Mouse (Mus musculus) kidney, embryonic 14.5 days (tissue): Measurements from ENCODE around the gene Bri3. TPM values are rescaled to one million over a fixed set of nuclear protein-coding genes. Genes with fewer than 3 reads are reported as not detected.
A peak's percentile ranks its signal among the peaks of the same experiment; 100 is the strongest.

ENCODE experiments used
- ATAC-seq: fragments of 200-750 bp; cut with Nextera tagmentation; 2 replicates; pipeline ENCODE4 v1.8.0; 2017; ENCODE audit warnings: moderate number of reproducible peaks, mild to moderate bottlenecking, moderate TSS enrichment, moderate library complexity; ENCODE audit not compliant: low FRiP score, low TSS enrichment
- H3K27ac ChIP-seq: fragments of 300-500 bp; sonication (generic); 2 replicates; pipeline ENCODE4 v1.5.1; 2014; ENCODE audit warnings: low read depth, mild to moderate bottlenecking, low read length, moderate library complexity, mixed read lengths
- H3K27me3 ChIP-seq: fragments of 300-500 bp; sonication (generic); 2 replicates; pipeline ENCODE4 v1.6.1; 2014; ENCODE audit warnings: mild to moderate bottlenecking, low read length; ENCODE audit not compliant: control insufficient read depth, insufficient read depth
- H3K36me3 ChIP-seq: fragments of 300-500 bp; sonication (generic); 2 replicates; pipeline ENCODE4 v1.6.1; 2014; ENCODE audit warnings: low read length, mixed read lengths; ENCODE audit not compliant: control insufficient read depth, insufficient read depth
- H3K4me1 ChIP-seq: fragments of 300-500 bp; sonication (generic); 2 replicates; pipeline ENCODE4 v1.6.1; 2014; ENCODE audit warnings: low read length, mixed read lengths; ENCODE audit not compliant: control insufficient read depth, insufficient read depth
- H3K4me2 ChIP-seq: fragments of 300-500 bp; sonication (generic); replicated peaks from 2 replicates; pipeline ENCODE4 v1.6.1; 2014; ENCODE audit warnings: low read depth, mild to moderate bottlenecking, low read length
- H3K4me3 ChIP-seq: fragments of 300-500 bp; sonication (generic); 2 replicates; pipeline ENCODE4 v1.5.1; 2014; ENCODE audit warnings: mild to moderate bottlenecking, low read length
- H3K9ac ChIP-seq: fragments of 300-500 bp; sonication (generic); 2 replicates; pipeline ENCODE4 v1.6.1; 2014; ENCODE audit warnings: low read depth, mild to moderate bottlenecking, low read length, moderate library complexity
- H3K9me3 ChIP-seq: fragments of 300-500 bp; sonication (generic); 2 replicates; pipeline ENCODE4 v1.6.1; 2016; ENCODE audit warnings: low read length; ENCODE audit not compliant: control insufficient read depth
- WGBS: fragments of 180-500 bp; shearing (Covaris S2); extraction: QIAGEN DNeasy Blood & Tissue Kit; methylation state at CpG from one replicate; pipeline ENCODE4 v1.1.7; 2014; 5-methylcytosine and 5-hydroxymethylcytosine counted together
- polyA plus RNA-seq: library from polyadenylated mRNA; unstranded; fragments of >200 nt; fragmentation: Nextera tagmentation; extraction: Ambion mirVana; gene quantifications from 2 replicates; pipeline ENCODE4 v1.2.1, GENCODE M21; 2014

Gene Bri3
- polyA plus RNA-seq, 1 experiment from 2014 or later, result 136 TPM

- Histone ChIP-seq H3K27ac (no peak overlapping the region), H3K4me3 (no peak overlapping the region), H3K9me3 (no peaks in the 10 kb centered on the region), H3K27me3 (no peaks in the 10 kb centered on the region), H3K9ac (no peak overlapping the region), H3K4me1 (no peaks in the 10 kb centered on the region), H3K4me2 (no peak overlapping the region), H3K36me3 (peaks cover 8% of the 10 kb centered on the region)
- 30% methylated on average over 7 of the region's 7 CpGs for WGBS
- ATAC-seq, result no peak; the same call in 1 of the 2 replicates
These were observed 29.8 kb upstream of the Bri3 start for GRCm38 (mm10) chr5:144214453-144214852.

GRCm38 (mm10) chr5:144215992-144216391 is 28.2 kb upstream of the Bri3 start:
- WGBS, result 61% methylated on average over 2 of the region's 2 CpGs
- H3K4me1 ChIP-seq, result no peaks in the 10 kb centered on the region
- no peaks in the 10 kb centered on the region for H3K27me3 ChIP-seq
- H3K27ac ChIP-seq, result no peak overlapping the region
- H3K9me3 ChIP-seq, result no peaks in the 10 kb centered on the region
- ATAC-seq, result no peak
- H3K9ac ChIP-seq, result no peak overlapping the region
- no peak overlapping the region for H3K4me2 ChIP-seq
- H3K36me3 ChIP-seq, result no peaks in the 10 kb centered on the region; the same call in 1 of the 2 replicates
- no peak overlapping the region for H3K4me3 ChIP-seq

DNA sequence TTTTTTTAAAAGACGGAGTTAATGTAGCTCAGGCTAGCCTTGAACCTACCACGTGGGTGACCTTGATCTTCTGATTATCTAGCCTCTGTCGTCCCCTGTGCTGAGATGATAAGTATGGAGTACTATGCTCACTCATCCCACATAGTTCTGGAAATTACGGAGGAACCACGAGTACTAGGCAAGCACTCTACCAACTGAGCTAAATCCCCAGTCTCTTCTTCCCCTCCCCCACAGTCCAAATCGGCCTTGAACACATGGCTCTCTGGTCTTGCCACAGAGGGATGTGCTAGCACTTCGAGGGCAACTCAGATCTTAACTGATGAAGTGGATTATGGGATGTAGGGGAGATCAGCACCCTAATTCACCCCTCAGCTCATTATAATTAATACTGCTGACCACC is 26.2 kb upstream of the Bri3 start:
- no peak for ATAC-seq
- no peaks in the 10 kb centered on the region; the same call in 1 of the 2 replicates for H3K36me3 ChIP-seq
- WGBS, result 88% methylated on average over 7 of the region's 7 CpGs

DNA sequence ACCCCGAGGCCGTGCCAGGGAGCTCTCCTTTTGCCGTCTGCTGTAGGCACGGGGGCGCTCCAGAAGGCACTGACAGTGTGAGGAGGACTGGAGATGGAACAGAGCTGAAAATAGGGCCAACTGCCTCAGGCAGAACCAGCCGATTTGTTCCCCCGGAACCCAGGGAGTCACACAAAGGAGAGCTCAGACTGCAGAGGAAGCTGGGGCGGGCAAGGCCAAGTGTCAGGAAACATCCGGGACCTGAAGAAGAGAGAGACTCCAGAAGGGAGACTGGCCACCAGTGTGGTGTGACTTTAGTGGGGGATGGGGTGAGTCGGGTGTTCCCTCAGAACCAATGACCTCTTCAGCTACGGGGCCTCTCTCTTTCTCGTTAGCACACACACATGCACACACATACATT is 24.9 kb upstream of the Bri3 start:
- no peak for ATAC-seq
- H3K4me3 ChIP-seq, result no peak overlapping the region
- WGBS, result 73% methylated on average over 12 of the region's 12 CpGs
- no peak overlapping the region for H3K4me2 ChIP-seq
- no peak overlapping the region for H3K27ac ChIP-seq
- peak overlapping the region; percentile 23; the same call in 1 of the 2 replicates for H3K9ac ChIP-seq
- H3K36me3 ChIP-seq, result no peaks in the 10 kb centered on the region; the same call in 1 of the 2 replicates
- no peaks in the 10 kb centered on the region for H3K27me3 ChIP-seq
- peaks cover 7% of the 10 kb centered on the region; the same call in 1 of the 2 replicates for H3K4me1 ChIP-seq
- H3K9me3 ChIP-seq, result no peaks in the 10 kb centered on the region

More for the DNA sequence above, 26.2 kb upstream of the Bri3 start:
- Histone ChIP-seq H3K4me2 (no peak overlapping the region), H3K4me1 (peaks cover 7% of the 10 kb centered on the region; the same call in 1 of the 2 replicates), H3K9me3 (no peaks in the 10 kb centered on the region), H3K4me3 (no peak overlapping the region), H3K27me3 (no peaks in the 10 kb centered on the region), H3K9ac (no peak overlapping the region), H3K27ac (no peak overlapping the region)

- ATAC-seq, result no peak
- Histone ChIP-seq H3K9me3 (no peaks in the 10 kb centered on the region), H3K36me3 (no peaks in the 10 kb centered on the region; the same call in 1 of the 2 replicates), H3K4me3 (no peak overlapping the region), H3K27me3 (no peaks in the 10 kb centered on the region), H3K4me1 (peaks cover 7% of the 10 kb centered on the region; the same call in 1 of the 2 replicates), H3K27ac (no peak overlapping the region), H3K4me2 (no peak overlapping the region), H3K9ac (no peak overlapping the region)
- 89% methylated on average over 5 of the region's 5 CpGs for WGBS
These were observed 24.3 kb upstream of the Bri3 start for GRCm38 (mm10) chr5:144219936-144220335.

GRCm38 (mm10) chr5:144221305-144221704 is 22.9 kb upstream of the Bri3 start:
- 61% methylated on average over 4 of the region's 4 CpGs for WGBS
- ATAC-seq, result no peak
- peaks cover 7% of the 10 kb centered on the region; the same call in 1 of the 2 replicates for H3K4me1 ChIP-seq

DNA sequence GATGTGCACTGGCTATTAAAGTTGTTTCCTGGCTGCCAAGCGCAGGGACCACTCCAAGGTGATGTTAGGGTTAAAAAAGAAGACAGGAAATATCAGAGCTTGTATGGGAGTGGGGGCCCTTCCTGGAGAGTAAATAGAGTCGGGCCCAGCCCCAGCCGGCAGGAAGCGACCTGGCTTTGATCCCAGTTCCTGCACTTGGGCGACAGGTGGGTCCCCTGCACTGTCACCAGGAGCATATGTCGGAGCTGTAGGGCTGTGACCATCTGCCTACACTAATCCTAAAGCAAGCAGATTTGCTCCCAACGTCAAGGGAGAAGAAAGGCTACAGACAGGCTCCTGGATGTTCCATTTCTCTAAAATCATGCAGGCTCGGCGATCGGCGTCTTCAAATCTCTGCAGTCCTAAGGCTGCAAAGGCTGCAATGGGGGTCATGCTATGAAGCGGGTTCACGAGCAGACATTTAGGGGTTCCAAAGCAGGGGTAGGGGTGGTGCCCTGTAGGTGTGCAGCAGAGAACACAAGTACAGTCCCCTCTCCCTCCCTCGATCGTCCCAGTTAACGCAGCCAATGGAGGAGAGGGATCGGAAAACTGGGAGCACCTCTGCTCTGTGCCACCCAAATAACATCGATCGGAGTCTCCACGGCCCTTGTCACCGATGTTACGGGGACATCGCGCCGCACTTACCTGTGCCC is 21.3 kb upstream of the Bri3 start:
- H3K4me1 ChIP-seq, result peaks cover 7% of the 10 kb centered on the region; the same call in 1 of the 2 replicates
- peak; percentile 65 for ATAC-seq
- 2% methylated on average over 25 of the region's 25 CpGs for WGBS
- H3K4me2 ChIP-seq, result peak overlapping the region; percentile 79
- H3K9ac ChIP-seq, result peak overlapping the region; percentile 67
- H3K27ac ChIP-seq, result 0 out of 2 replicates have a peak overlapping the region, but pooled peaks have one; percentile 11
- H3K4me3 ChIP-seq, result peak overlapping the region; percentile 81
- H3K36me3 ChIP-seq, result no peaks in the 10 kb centered on the region; the same call in 1 of the 2 replicates
- no peaks in the 10 kb centered on the region for H3K9me3 ChIP-seq
- H3K27me3 ChIP-seq, result no peaks in the 10 kb centered on the region

More at GRCm38 (mm10) chr5:144221305-144221704, 22.9 kb upstream of the Bri3 start:
- H3K27ac ChIP-seq, result no peak overlapping the region
- no peak overlapping the region for H3K4me3 ChIP-seq
- no peaks in the 10 kb centered on the region for H3K9me3 ChIP-seq
- H3K36me3 ChIP-seq, result no peaks in the 10 kb centered on the region; the same call in 1 of the 2 replicates
- H3K4me2 ChIP-seq, result no peak overlapping the region
- no peaks in the 10 kb centered on the region for H3K27me3 ChIP-seq
- no peak overlapping the region for H3K9ac ChIP-seq

GRCm38 (mm10) chr5:144223503-144223862 is 20.8 kb upstream of the Bri3 start, which contains the start of gene Tecpr1:
Gene Tecpr1, minus strand, starts transcription at chr5:144223615.
- Histone ChIP-seq H3K4me3 (peak within 1 kb of the TSS; percentile 81), H3K4me1 (peaks cover 7% of the 10 kb centered on the region; the same call in 1 of the 2 replicates), H3K36me3 (no peaks in the 10 kb centered on the region; the same call in 1 of the 2 replicates), H3K4me2 (peak within 1 kb of the TSS; percentile 79), H3K9me3 (no peaks in the 10 kb centered on the region), H3K9ac (peak within 1 kb of the TSS; percentile 67), H3K27ac (peak within 1 kb of the TSS; percentile 55; the same call in 1 of the 2 replicates), H3K27me3 (no peaks in the 10 kb centered on the region)
- peak; percentile 97 for ATAC-seq
- WGBS, result under 1% methylated on average over 32 of the region's 37 CpGs
